Mouse (Mus musculus) neutrophil, adult 5-6 weeks (primary cell): ENCODE measurements around the gene Gbp2. TPM values are rescaled to one million over a fixed set of nuclear protein-coding genes. Genes with fewer than 3 reads are reported as not detected.
A peak's percentile ranks its signal among the peaks of the same experiment; 100 is the strongest.

Experiments
- ATAC-seq: fragments of 151-379, 151-347 bp; 2 replicates; pipeline ENCODE4 v1.8.0; 2017; ENCODE audit warnings: mild to moderate bottlenecking, moderate TSS enrichment; ENCODE audit not compliant: insufficient number of reproducible peaks, poor library complexity, low FRiP score, severe bottlenecking; ENCODE audit errors: extremely low read depth
- total RNA-seq: library from RNA; stranded (forward); fragments of 200-1000 nt; gene quantifications from 2 replicates; pipeline ENCODE4 v1.2.3, GENCODE M21; 2017

Gene Gbp2
- total RNA-seq, 1 experiment from 2014 or later = 79.4 TPM

DNA sequence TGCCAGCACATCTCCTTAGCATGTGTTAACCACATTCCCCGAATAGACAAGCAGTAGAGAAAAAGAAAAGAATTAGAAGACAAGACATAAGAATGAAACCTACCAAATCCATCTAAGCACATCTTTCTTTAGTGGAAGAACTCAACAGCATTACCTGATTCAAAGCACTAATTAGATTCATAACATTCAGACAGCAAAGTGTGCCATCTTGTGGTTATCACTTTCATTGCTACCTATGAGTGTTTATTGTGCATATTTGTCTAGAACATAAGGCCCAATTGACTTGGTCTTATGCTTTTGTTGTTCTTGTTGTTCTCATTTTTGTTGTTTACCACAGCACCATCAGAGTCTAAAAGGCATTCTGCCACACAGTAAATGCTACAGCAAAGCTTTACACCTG lies 54.2 kb downstream of the Gbp2 start:
- 0 out of 2 replicates have a peak, but pooled peaks have one; percentile 39 for ATAC-seq

Other genes starting within 250 kb of the Gbp2 start
- 57.5 and 69.4 TPM in 2 replicates for gene Pdlim5, start 224.9 kb upstream of the Gbp2 start, total RNA-seq
- gene Gbp5, start 126.6 kb upstream of the Gbp2 start, total RNA-seq = 23.5 and 24.2 TPM in 2 replicates
- 33.4 and 36.9 TPM in 2 replicates for gene Gbp7, start 90.3 kb upstream of the Gbp2 start, total RNA-seq
- 39.9 and 50.7 TPM in 2 replicates for gene Gbp3, start 60.6 kb upstream of the Gbp2 start, total RNA-seq
- not detected in 2 replicates for gene Gbp2b, start 25.8 kb upstream of the Gbp2 start, total RNA-seq
- gene Kyat3, start 80.4 kb downstream of the Gbp2 start, total RNA-seq = 5.0 and 6.6 TPM in 2 replicates
- gene Gtf2b, start 144.4 kb downstream of the Gbp2 start, total RNA-seq = 90.2 and 94.5 TPM in 2 replicates